Mouse (Mus musculus): ENCODE measurements around the gene Ppp4r4.
"Not testable (repeated sequence)": the region's sequence is repeated elsewhere in the genome, so short reads cannot be mapped to it uniquely, and the experiment has no call there.

Ppp4r4 gene

DNA sequence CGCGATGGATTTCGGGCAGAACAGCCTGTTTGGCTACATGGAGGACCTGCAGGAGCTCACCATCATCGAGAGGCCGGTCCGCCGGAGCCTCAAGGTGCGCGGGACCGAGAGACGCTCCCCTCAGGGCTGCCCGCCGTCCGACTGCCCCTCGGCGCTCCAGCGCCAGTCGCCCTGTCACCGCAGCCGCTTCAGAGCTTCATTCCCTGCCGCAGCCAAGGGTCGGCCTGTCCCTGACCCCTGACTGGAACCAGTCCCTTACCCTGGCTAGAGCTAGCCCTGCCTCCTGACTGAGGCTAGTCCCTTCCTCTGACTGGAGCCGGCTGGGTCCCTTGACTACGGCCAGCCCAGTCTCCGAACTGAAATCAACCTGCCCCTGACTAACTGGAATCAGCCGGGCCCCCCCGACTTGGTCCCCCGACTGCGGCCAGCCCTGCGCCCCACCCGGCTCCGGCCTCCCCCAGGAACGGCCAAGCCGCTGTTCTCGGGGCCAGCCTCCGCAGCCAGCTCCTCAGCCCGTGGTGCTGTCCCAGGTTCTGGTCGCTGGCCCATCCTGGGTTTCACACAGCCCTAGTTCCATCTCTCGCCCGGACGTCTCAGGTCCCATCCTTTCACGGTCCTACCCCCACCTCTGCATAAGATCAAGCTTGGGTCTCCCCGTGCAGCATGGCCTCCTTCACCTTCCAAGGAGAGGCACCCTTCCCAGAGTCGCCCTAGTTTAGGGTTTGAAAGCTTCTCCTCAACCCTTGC is 739 bp downstream of the Ppp4r4 start:
- no peak for DNase-seq (ENCODE audit: low read depth, low spot score)

DNA sequence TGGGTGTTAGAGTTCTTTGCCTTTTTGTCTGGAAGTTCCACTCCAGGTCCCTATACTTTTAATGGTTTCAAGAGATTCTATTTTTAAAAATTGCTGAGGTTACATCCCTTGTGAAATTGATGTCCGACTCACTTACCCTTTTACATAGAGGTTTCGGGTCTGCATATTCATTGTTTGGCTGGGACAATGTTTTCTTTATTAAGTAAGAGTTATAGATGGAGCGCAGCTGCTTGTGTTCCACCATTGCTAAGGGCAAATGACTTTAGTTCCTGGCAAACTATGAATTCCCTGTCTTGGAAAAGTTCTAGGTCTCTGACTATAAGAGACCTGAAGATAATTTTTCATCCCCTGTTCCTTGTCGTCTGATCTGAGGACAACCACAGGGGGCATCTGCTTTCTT is 8.3 kb downstream of the Ppp4r4 start:
- no peak for DNase-seq (ENCODE audit: low read depth, low spot score)

DNA sequence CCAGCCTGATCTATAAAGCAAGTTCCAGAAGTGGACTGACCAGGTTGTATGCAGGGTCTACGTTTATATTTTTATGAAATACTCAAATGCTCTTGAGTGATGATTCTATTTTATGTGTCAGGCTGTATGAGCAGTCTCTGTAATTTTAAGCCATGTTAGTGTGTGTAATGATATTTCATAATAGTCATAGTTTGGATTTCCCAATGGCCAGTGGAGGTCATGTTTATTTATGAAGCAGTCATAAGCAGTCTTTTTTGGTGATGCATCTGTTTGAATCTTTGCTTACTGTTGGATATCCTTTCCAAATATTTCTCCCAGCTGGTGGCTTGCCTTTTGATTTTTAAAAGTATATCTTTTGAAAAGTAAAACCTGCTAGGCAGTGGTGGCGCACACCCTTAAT is 11.3 kb downstream of the Ppp4r4 start:
- DNase-seq (ENCODE audit: low read depth, low spot score) = no peak

DNA sequence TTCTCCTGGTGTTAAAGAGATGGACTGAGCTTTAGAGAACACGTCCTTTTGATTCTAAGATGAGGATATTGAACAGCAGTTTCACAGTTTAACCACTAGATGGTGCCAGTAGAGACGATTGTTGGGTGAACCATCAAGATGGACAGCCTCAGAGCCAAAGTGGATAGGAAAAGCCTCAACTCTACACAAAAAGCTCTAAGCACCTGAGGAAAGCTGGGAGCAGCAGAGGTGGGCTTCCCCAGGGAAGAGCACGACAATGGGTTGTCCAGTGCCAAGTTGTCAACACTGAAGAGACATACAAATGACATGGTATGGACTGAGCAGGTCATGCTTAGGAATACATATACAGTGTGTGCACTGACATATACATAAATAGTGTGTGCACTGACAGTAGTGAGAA is 12.1 kb downstream of the Ppp4r4 start:
- no peak for DNase-seq (ENCODE audit: low read depth, low spot score)

DNA sequence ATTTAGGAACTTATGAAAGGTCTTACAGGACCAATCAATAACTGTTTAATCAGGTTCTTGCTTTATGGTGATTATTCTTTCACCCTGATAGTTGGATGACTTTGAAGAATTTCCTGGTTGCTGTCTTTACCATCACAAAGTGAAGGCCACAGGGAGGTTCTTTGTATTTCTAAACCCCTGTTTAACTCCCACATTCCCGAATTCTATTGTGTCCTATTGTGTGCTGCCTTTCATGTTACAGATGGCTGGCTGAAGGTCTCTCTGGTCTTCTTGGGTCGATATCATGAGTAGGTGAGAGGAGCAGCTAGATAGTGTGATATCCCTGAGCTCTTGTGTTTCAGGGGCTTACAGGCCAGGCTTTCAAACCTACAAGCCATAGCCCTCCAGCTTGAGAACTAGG is 15.4 kb downstream of the Ppp4r4 start:
- DNase-seq (ENCODE audit: low read depth, low spot score) = no peak

DNA sequence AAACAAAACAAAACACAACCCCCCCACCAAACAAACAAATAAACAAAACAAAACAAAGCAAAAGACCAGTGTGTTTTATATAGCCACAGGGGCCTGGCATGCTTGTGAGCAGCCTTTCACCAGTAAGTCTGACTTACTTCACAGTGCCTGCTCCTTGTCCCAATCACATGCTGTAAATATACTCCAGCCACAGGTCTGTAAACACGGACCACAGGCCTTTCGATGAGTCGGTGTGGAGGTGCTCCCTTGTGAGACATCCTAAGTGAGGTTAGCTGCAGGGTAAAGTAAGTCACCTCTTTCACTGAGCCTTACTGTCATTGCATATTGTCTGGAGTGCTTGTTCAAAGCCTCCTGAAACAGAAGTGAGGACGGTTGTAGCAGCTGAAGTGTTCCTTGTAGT is 16.4 kb downstream of the Ppp4r4 start:
- DNase-seq (ENCODE audit: low read depth, low spot score) = no peak

DNA sequence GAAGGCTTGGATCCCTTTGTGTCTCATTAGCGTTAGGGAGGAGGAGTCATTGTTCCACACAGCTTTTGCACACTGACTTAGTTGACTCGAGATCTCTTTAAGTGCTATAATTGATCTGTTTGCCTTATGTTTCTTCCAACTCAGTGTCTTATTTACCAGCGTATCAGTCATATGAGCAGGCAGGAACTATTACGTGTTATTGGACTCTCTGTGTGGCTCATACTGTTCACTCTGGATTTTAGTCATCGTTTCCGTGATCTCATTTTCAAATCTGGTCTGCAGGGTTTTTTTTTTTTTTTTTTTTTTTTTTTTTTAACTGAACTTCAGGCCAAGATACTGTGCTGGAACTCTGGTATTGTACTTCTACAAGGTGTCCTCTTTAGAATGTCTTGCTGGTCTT is 18.0 kb downstream of the Ppp4r4 start:
- no peak for DNase-seq (ENCODE audit: low read depth, low spot score)

DNA sequence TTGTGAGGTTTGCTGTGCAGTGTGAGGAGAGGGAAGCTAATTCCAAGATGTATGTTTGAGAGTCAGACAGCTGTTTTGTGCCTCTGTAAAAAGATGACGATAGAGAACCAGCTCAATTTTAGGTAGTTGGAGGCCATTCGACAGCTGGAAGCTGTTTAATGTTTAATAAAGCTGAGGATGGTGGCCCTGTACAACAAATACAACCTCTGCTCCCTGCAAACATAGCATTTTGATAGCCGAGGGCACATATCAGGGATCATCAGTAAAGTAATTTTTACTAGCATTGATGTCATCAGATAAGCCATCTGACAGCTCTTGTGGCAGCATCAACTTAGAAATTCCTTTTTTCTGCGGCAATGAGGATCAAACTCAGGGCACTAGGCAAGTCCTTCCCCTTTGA is 19.3 kb downstream of the Ppp4r4 start:
- no peak for DNase-seq (ENCODE audit: low read depth, low spot score)

DNA sequence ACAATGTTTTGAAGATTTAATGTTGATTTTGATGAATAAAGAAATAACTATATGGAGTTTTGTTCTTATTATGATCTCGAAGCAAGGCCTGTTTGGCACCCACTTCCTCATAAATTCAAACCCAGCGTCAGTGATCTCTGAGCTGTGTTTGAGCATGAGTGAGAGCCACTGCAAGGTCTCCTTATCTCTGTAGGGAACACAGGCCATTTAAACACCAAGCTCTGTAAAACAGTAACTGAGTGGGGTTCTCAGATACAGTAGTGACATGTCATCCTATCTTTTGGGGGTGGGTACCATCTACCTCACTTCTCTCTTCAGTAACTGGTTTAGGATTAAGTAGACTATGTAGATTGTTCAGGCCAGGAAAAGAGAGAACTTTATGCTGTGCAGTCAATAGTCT is 20.4 kb downstream of the Ppp4r4 start:
- no peak for DNase-seq (ENCODE audit: low read depth, low spot score)

DNA sequence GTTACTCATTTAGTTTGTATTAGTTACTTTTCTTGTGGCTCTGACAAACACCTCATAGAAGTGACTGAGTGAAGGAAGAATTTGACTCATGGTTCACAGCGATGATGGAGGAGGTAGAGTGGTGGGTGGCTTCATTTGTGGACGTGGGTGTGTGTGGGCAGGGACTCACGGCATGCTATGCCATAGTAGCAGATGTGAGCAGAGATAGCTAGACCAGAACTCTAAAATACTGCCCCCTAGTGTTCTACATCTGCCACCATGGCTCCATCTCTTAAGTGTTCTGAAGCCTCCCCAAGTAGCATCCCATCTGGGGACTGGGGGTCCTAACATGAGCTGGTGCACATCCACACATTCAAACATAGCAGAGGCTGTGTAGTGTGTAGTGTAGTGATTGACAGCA is 21.4 kb downstream of the Ppp4r4 start:
- DNase-seq (ENCODE audit: low read depth, low spot score) = no peak

DNA sequence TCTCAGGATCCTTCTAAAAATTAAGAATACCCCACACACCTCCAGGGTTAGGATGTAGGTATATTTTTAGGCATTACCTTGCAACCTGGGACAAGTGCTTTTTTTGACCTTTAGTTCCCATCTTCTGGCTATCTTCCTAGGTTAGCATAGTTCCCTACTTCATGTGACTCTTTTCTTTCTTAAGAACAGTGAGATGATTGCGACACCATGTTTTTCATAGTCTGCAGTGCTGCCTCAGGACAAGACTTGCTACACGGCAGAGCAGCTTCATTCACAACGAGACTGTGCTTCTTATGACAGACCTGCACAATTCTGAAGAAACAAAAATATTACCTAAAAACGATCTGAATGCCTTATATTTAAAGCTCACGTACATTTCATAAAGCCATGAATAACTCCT is 24.8 kb downstream of the Ppp4r4 start:
- DNase-seq (ENCODE audit: low read depth, low spot score) = no peak

DNA sequence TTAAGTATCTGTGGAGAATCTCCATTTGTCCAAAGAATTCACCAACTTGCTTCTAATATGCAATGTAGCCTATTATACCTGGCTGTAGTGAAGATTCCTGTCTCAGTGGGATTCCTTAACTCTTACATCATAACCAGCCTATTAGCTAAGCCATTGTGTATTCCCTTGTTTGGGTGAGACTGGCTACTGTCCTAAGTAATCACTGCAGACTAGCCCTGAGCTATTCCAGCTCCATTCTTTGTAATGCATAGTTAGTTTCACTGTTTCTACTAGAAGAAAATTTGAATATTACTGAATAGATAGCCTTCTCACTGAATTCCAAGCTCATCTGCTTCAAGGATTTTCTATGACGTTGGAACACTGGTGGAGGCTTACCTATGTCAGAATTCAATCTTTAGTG is 32.6 kb downstream of the Ppp4r4 start:
- no peak for DNase-seq (ENCODE audit: low read depth, low spot score)

DNA sequence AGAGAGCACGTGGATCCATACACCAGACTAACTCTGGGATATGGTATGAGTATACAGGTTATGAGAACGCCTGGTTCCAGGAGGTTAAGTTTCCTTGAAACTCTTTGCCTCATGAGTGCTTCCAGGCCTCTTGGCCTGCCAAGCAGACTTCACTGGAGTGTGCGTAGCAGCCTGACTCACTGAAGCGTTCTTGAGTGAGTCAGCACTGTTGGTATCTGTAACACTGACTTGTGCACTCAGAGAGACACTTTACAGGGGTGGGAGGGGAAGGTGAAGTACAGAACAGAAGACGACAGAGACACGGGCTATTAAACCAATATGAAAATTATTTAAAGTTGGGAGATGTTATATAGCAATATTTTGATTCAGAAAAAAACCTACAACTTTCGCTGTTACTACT is 33.1 kb downstream of the Ppp4r4 start:
- DNase-seq (ENCODE audit: low read depth, low spot score) = no peak

DNA sequence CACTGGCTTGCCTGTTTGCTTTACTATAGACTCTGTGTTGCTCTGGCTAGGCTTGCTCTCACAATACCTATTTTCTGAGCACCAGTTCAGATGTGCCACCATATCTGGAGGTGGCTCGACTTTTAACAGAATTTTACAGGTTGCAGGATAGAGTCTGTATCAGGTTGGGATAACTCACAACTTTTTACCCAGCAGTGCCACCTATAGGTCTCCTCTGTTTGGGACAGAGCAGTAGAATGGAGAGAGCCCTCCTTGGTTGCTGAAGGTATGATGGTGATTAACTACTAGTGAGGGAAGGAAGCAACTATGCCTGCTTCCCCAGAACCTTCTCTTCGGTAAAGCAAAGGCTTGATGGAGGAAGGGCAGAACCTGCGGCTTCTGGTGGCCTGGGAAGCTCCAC is 35.0 kb downstream of the Ppp4r4 start:
- DNase-seq (ENCODE audit: low read depth, low spot score) = no peak

DNA sequence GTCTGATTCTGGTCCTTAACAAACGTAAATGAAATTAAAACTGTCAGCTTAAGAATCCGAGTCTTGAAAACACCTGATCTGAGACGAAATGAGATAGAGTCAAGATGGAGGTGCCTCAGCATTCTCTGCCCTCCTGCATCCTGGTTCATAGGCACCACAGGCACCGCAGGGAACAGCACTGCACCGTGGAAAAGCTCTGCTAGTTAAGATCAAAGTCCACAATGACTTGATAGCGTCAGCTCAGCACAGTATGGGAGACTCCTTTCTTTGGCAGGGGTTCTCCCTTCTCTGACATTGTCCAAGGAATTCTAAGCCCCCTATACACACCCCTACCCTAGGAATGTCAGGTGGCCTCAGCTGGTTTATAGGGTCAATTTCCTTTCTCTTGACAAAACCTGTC is 37.6 kb downstream of the Ppp4r4 start:
- no peak for DNase-seq (ENCODE audit: low read depth, low spot score)

DNA sequence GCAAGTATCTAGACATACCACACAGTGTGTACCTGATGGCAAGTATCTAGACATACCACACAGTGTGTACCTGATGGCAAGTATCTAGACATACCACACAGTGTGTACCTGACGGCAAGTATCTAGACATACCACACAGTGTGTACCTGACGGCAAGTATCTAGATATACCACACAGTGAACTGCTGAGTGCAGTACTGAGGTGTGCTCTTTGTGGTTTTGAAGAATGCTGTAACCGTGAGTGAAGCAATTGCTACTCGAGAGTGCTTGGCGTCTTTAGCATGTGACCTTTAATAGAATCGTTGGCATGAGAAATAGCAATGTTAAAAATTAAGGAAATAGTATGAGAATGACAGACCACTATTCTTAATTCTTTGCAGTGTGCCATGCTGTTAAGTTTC is 46.1 kb downstream of the Ppp4r4 start:
- DNase-seq (ENCODE audit: low read depth, low spot score) = not testable (repeated sequence)

DNA sequence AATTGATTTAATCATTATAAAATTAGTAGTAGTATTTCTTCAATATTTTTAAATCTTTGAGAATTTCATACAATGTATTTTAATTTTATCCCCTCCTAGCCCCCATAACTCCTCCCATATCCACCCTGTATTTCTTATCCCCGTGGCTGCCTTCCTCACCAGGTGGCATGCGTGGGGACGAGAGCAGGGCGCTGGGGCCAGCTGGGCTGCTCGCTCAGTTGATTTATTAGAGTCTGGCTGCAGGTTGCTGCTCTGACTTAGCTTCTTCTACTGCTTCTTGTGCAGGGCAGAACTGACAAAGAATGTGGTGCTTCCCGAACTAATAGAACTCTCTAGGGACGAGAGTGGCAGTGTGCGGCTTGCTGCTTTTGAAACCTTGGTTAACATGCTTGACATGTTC is 51.7 kb downstream of the Ppp4r4 start:
- DNase-seq (ENCODE audit: low read depth, low spot score) = no peak

DNA sequence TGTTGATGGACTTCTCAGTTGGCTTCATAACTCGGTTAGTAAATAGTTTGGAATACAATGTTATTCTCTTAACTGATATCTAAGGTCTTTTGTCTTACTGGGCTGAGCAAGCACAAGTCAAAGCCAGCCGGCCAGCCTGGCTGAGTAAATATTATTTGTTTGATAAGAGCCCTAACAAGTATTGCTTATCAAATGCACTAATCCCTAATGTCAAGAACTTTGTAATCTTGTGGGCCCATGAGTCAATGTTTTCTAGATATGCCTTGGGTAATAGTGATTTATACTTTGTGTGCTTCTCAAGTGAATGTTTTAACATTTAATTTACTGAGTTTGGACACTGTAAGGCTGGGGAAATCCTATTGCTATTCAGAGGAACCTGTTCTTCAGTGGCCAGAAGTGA is 66.3 kb downstream of the Ppp4r4 start:
- DNase-seq (ENCODE audit: low read depth, low spot score) = no peak

DNA sequence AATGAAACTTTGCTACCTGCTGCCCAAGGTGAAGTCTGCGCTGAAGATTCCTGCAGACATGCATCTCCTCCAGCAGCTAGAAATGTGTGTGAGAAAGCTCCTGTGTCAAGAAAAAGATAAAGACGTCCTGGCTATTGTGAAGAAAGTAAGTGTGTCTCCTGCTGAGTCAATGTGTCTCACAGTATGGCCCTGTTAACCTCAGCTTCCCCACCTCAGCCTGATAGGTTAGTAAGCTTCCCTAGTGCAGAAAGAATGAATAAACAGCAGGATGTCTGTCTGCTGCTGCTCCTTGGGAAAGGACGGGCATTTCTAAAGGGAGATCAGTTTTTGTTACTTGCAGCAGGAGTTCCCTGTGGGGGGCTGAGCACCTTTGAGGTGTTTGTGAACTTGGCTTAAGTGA is 68.3 kb downstream of the Ppp4r4 start:
- peak; percentile 3 for DNase-seq (ENCODE audit: low read depth, low spot score)

DNA sequence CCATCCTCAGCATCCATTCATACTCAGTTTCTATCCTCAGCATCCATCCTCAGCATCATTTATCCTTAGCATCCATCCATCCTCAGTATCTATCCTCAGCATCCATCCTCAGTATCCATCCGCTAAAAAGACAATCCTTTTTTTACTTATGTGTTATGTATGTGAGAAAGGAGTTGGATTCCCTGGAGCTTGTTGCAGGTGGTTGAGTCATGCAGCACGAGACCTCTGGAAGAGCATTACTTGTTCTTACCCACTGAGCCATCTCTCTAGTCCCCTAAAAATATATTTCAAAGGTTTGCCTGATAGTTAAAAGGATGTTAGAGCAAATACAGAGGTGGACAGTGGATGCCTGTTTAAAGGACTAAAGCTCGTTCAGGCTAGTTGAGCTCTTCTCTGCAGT is 69.8 kb downstream of the Ppp4r4 start:
- no peak for DNase-seq (ENCODE audit: low read depth, low spot score)

DNA sequence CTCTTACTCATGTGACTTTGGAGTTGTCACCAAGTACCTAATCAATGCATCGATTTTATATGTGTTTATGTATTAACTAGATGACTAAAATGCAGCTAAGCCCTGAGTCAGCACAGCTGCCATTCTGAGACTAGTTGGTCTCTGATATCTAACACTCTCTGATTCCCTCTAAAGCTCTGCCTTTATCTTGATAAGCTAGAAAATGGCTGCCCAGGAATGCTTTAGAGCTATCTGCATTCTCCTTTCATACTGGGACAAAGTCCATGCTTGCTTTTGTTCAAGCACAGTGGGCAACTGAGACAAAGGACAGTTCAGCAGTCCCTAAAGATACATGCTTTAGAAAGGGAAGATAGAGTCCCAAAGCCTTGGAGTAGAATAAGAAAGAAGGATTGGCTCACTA is 83.1 kb downstream of the Ppp4r4 start:
- DNase-seq (ENCODE audit: low read depth, low spot score) = no peak

DNA sequence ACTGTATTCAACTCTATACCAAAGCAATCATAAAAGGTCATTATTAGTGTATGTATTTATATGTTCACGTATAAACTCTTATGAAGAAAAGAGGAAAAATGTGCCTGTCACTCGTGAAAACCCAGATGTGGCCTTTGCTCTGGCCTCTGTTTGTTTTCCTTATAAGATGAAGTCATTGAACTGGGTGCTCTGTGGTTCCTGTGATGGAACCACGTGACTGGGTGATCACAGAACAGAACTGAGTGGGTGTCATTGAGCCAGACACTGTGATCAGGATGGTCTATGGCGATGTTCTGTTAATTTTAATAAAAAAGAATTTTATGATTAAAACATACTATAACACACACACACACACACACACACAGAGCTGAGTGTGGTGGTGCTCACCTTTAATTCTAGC is 83.7 kb downstream of the Ppp4r4 start:
- DNase-seq (ENCODE audit: low read depth, low spot score) = no peak

DNA sequence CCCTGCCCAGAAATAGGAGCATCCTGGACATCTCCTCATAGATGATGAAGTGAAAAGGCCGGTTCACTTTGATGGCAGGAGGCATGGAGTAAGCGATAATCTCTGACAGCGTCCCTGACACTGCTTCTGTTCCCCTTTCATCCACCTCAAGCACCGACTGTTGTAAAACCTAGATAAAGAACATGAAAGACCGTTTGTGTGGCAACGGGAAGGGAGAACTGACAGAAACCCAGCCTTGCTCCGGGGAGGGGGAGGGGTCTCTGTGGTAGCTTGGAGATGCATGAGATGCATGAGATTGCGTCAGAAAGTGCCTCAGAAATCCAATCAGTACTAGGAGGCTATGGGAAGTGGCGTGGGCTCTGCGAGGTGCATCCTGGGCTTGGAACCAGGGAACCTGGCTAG is 84.8 kb downstream of the Ppp4r4 start:
- no peak for DNase-seq (ENCODE audit: low read depth, low spot score)

DNA sequence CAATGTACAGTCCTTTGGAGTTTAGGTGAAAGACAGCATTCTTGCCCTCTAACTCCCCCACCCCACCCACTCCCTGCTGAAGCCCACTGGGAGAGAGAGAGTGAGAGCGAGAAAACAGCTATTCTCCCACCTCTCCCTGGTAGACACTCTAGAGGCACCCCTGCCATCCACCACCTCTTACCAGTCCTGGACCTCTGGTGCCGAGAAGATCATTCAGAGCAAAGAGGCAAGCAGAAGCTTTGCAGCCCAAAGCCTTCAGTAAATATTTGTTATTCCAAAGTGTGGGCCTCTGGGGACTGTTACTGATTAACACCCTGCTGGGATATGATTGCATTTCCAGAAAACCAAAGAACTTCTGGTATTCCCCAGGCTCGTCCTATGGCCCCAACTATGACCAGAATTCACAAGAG is 99.1 kb downstream of the Ppp4r4 start, which contains the start of gene Serpina10:
Serpina10 (minus strand) TSS at position 242 of the 410 bp plus-strand sequence.
- no peak for DNase-seq (ENCODE audit: low read depth, low spot score)
